Mouse (Mus musculus): ENCODE data around the gene 2610028H24Rik. TPM values are rescaled to one million over a fixed set of nuclear protein-coding genes. Genes with fewer than 3 reads are reported as not detected.

2610028H24Rik gene
- polyA plus RNA-seq (2016; fragmentation: Nextera tagmentation; extraction: Ambion mirVana): not detected in 2 replicates

DNA sequence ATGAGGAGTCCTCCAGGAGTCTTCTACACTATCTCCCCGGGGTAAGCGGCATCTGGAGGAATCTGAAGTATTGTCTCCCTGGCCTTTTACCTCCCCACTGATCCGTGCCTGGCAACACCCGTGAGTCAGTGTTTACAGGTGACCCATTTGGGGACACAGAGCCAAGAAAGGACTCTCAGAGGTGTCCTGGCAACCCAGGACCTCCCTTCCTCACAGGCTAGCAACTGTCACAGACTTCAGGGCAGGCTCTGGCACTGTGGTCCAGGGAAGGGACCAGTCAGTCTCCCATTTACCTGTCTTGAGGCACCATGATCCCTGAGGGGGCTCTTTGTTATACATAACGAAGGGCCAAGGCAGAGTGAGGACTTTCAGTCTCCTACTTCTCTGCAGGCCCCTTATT is at the start of gene 2610028H24Rik:
TSS of gene 2610028H24Rik (plus strand) at position 231 of the 400 bp plus-strand sequence.
- Histone ChIP-seq H3K4me3 (no peak within 1 kb of the TSS), H3K27me3 (peaks cover 6% of the 10 kb centered on the region; the same call in 1 of the 2 replicates), H3K27ac (replicated peaks) (no peak within 1 kb of the TSS), H3K9ac (replicated peaks) (no peak within 1 kb of the TSS), H3K9me3 (no peaks in the 10 kb centered on the region), H3K36me3 (no peaks in the 10 kb centered on the region), H3K4me1 (no peaks in the 10 kb centered on the region), H3K4me2 (replicated peaks) (no peak within 1 kb of the TSS)
- 64% methylated on average over 5 of the region's 5 CpGs for WGBS
- no peak for ATAC-seq (ENCODE audit: low FRiP score, low read depth)

DNA sequence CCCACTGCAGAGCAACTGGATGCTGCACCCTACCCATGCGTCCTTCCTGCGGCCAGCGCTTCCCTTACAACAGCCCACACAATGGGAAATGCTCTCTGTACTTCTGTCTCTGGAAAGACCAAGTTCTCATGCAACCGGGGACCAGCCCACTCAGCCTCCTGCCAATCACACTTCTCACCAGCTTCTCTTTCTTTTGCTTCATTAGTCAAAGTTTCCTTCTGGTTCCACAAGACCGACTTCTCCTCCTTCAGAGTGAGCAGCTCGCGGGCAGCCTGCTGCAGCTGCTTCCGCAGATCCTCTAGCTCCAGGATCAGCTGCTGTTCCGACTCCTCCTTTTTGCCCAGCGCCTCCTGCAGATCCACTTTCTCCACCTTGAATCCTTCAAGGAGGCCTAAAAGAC is 40.4 kb upstream of the 2610028H24Rik start:
- Histone ChIP-seq H3K4me1 (no peaks in the 10 kb centered on the region), H3K27me3 (no peaks in the 10 kb centered on the region), H3K9ac (replicated peaks) (no peak overlapping the region), H3K27ac (replicated peaks) (no peak overlapping the region), H3K4me2 (replicated peaks) (no peak overlapping the region), H3K4me3 (no peak overlapping the region), H3K36me3 (peaks cover 77% of the 10 kb centered on the region), H3K9me3 (no peaks in the 10 kb centered on the region)
- no peak for ATAC-seq (ENCODE audit: low FRiP score, low read depth)
- 90% methylated on average over 10 of the region's 10 CpGs for WGBS

DNA sequence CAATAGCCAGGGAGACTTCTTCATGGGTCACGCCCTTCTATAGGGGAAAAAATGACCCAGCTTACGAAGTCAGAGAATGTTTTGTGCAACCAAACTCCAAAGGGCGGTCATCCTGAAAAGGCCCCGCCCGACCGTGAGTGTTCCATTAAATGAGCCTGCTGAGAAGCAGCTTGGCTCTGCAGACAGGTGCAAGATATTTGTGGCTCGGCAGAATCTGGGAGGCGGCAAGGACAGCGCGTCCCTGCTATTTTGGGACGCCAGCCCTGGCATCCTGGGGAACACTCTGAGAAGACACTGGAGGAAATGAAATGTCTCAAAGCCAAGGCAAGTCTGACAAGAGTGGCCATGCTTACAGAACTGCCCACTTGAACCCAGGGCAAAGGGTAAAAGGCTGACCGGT is 32.1 kb upstream of the 2610028H24Rik start:
- Histone ChIP-seq H3K9ac (replicated peaks) (no peak overlapping the region), H3K4me1 (no peaks in the 10 kb centered on the region), H3K4me2 (replicated peaks) (no peak overlapping the region), H3K36me3 (peaks cover 76% of the 10 kb centered on the region), H3K27me3 (no peaks in the 10 kb centered on the region), H3K27ac (replicated peaks) (no peak overlapping the region), H3K4me3 (no peak overlapping the region), H3K9me3 (no peaks in the 10 kb centered on the region)
- WGBS: 91% methylated on average over 12 of the region's 12 CpGs
- ATAC-seq (ENCODE audit: low FRiP score, low read depth): no peak

DNA sequence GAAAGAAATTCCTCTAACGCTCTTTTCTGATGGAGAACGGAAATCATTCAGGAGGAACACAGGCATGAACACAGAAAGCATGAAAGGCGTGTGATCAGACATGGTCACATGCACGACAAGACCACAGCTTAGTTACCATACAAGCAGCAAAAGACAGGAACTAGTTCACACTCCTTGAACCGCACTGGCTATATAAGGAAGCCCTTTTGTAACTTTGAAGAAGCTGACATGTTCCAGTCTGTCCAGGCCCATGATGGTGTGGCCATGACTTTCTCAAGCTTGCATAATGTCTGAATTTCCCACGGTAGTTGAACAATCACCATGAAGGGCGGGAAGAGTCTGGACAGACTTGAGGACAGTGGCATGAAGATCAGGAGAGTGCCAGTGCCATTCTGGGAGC is 23.2 kb upstream of the 2610028H24Rik start:
- H3K9me3 ChIP-seq: no peaks in the 10 kb centered on the region
- no peaks in the 10 kb centered on the region for H3K27me3 ChIP-seq
- H3K4me3 ChIP-seq: no peak overlapping the region
- H3K9ac ChIP-seq (replicated peaks): no peak overlapping the region
- peaks cover 94% of the 10 kb centered on the region for H3K36me3 ChIP-seq
- 97% methylated on average over 7 of the region's 7 CpGs for WGBS
- no peak for ATAC-seq (ENCODE audit: low FRiP score, low read depth)
- H3K4me1 ChIP-seq: no peaks in the 10 kb centered on the region
- H3K27ac ChIP-seq (replicated peaks): no peak overlapping the region
- H3K4me2 ChIP-seq (replicated peaks): no peak overlapping the region

DNA sequence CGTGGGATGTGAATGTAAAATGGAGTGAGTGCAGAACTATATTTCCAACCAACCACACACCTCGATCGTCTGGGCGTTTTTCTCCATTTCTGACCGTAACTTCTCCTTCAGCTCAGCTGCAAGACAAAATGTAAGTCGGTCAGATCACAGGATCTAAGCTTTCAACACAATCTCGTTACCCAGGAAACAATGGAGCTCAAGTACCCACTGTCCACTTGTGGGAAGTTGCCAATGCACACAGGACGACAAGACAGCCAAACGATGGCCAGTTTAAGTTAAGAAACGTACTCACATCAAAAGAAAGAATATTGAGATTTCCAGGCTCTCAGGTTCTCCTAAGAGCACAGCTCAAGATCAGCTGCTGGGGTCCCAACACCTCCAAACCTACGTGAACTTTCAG is 15.0 kb upstream of the 2610028H24Rik start:
- Histone ChIP-seq H3K4me2 (replicated peaks) (no peak overlapping the region), H3K4me1 (no peaks in the 10 kb centered on the region), H3K27me3 (no peaks in the 10 kb centered on the region), H3K36me3 (peaks cover 99% of the 10 kb centered on the region), H3K27ac (replicated peaks) (no peak overlapping the region), H3K9ac (replicated peaks) (no peak overlapping the region), H3K4me3 (no peak overlapping the region), H3K9me3 (no peaks in the 10 kb centered on the region)
- ATAC-seq (ENCODE audit: low FRiP score, low read depth): no peak
- WGBS: 95% methylated on average over 11 of the region's 11 CpGs

DNA sequence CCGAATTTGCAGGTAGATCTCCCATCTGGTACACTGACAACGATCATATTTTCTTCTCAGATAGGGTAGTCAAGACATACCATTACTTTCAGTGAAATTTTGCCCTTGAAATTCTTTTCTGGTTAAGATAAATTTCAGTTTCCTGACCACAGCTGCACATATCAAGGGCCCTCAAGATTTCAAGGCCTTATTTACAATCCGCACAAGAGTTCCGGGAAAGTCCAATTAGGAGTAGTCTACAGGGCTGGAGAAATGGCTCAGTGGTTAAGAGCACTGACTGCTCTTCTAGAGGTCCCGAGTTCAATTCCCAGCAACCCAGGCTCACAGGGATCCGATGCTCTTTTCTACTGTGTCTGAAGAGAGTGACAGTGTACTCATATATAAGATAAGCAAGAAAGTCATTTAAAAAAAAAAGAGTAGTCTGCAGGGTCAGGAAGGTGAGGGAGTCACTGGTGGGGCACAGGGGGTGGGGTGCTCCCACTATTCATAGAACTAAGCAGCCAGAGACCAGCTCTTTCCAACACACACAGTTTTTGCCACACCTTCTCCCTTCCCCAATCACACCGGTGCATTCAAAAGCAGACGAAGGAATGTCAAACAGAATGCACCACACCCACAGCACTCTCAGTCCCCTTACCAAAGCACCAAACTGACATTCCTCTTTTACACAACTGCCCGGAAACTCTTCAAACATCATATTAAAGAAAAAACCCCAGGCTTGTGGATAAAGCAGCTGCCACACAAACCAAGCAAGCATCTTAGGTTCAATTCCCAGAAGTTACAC is 9.6 kb upstream of the 2610028H24Rik start:
- H3K4me3 ChIP-seq: no peak overlapping the region
- no peaks in the 10 kb centered on the region for H3K27me3 ChIP-seq
- H3K9me3 ChIP-seq: no peaks in the 10 kb centered on the region
- 94% methylated on average over 9 of the region's 9 CpGs for WGBS
- ATAC-seq (ENCODE audit: low FRiP score, low read depth): no peak
- H3K9ac ChIP-seq (replicated peaks): no peak overlapping the region
- H3K36me3 ChIP-seq: peaks cover 61% of the 10 kb centered on the region
- H3K27ac ChIP-seq (replicated peaks): no peak overlapping the region
- peaks cover 20% of the 10 kb centered on the region for H3K4me1 ChIP-seq
- no peak overlapping the region for H3K4me2 ChIP-seq (replicated peaks)

DNA sequence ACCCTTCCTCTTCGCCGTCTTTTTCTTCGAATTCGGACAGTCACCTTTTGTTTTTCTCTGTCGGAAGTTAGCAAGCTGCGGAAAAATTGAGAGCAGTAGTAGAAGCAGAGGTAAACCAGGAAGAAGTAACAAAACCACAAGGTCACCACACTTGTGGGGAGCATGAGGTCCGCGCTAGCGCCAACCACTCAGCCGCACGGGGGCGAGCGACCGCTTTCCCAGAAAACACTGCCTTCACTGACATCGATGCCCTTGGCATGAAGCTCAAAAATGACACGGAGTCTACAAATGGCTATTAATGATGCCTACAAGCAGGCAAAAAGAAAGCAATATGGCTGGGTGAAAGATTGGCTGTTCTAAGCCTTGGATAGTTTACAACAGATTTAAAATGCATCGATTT is 8.6 kb upstream of the 2610028H24Rik start, which contains the start of gene AC141477.1:
TSS of gene AC141477.1 (minus strand) at position 164 of the 400 bp plus-strand sequence.
- ATAC-seq (ENCODE audit: low FRiP score, low read depth): no peak
- H3K27ac ChIP-seq (replicated peaks): no peak within 1 kb of the TSS
- peaks cover 51% of the 10 kb centered on the region for H3K36me3 ChIP-seq
- H3K27me3 ChIP-seq: no peaks in the 10 kb centered on the region
- peak within 1 kb of the TSS; percentile 77 for H3K4me2 ChIP-seq (replicated peaks)
- no peaks in the 10 kb centered on the region for H3K9me3 ChIP-seq
- WGBS: 94% methylated on average over 17 of the region's 17 CpGs
- H3K4me3 ChIP-seq: 0 out of 2 replicates have a peak within 1 kb of the TSS, but pooled peaks have one; percentile 89
- peaks cover 20% of the 10 kb centered on the region for H3K4me1 ChIP-seq
- no peak within 1 kb of the TSS for H3K9ac ChIP-seq (replicated peaks)

DNA sequence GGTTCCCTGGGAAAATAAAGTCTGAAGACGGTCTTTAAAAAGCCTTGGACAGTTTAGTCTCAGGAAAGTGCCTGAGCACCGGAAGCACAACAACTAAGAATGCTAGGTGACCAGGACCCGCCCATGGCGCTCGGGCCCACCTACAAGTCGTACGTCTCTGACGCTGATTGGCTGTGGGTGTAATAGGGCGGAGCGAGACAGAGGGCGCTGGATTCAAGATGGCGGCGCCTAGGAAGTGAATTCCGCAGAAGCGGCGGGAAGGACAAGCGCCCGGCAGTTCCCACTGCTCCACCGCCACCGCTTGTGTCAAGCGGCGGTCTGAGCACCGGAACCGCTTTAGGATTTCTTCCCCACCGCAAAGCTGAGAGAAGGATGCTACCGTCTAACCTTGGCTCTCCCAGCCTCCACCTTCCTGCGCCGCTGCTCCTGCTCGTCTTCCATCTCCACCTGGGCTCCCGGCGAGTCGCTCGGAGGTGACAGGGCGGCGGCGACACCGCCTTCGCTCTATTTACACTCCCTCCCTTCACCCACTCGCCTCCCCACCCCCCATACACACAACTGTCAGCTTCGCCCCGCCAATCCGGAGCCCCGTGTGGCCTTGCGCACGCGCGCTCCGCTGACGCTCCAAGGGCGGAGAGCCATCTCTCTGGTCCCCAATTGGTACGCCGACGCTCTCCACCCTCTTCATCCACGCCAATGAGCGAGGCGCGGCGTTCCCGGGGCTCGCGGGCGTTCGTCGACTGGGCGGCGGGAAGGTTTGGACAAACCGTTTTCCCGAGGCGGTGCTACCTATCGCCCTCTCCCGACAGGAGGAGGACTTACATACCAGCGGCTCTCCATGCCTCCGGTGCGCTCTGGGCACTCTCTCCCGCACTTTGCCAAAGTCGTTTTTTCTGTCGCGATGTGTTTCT is 6.4 kb upstream of the 2610028H24Rik start, which contains the start of gene Pcnt:
TSS of gene Pcnt (minus strand) at position 609 of the 911 bp plus-strand sequence.
- H3K9ac ChIP-seq (replicated peaks): peak within 1 kb of the TSS; percentile 77
- H3K4me3 ChIP-seq: peak within 1 kb of the TSS; percentile 89
- H3K27ac ChIP-seq (replicated peaks): peak within 1 kb of the TSS; percentile 90
- peaks cover 20% of the 10 kb centered on the region for H3K4me1 ChIP-seq
- WGBS: under 1% methylated on average over 78 of the region's 78 CpGs
- H3K4me2 ChIP-seq (replicated peaks): peak within 1 kb of the TSS; percentile 77
- H3K27me3 ChIP-seq: no peaks in the 10 kb centered on the region; the same call in 1 of the 2 replicates
- peak; percentile 99 for ATAC-seq (ENCODE audit: low FRiP score, low read depth)
- peaks cover 30% of the 10 kb centered on the region for H3K36me3 ChIP-seq
- no peaks in the 10 kb centered on the region for H3K9me3 ChIP-seq

DNA sequence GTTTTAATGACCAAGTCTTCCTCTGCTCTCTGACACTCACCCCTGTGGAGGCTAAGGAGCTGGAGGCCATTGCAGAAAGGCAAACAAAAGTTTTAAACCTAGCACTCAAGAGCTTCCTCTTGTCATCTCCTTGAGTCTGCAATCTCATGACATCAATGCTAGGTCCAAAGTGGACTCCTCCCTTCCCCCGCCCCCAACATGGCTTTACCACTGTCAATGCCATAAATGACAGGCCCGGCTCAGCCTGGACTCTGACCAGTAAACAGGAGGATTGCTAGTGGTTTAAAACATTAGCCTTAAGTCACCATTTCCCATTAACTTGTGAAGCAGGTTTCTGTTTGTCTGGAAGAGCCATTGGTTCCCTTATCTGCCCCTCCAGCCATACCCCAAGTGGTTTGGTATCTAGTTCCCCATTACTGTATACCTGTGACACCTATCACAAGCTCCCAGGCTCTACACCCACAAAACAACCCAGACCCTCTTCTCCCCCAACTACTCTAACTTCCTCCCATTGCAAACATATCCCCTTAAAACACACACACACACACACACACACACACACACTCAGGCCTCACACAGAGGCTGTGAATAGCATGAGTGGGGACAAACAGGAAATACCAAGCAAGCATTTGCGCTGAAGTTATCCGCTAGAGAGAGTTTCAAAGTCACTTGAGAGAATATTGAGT is 2.7 kb upstream of the 2610028H24Rik start:
- H3K4me3 ChIP-seq: no peak overlapping the region
- no peak for ATAC-seq (ENCODE audit: low FRiP score, low read depth)
- WGBS: 84% methylated on average over 4 of the region's 4 CpGs
- H3K9ac ChIP-seq (replicated peaks): no peak overlapping the region
- H3K4me1 ChIP-seq: peaks cover 15% of the 10 kb centered on the region
- H3K9me3 ChIP-seq: no peaks in the 10 kb centered on the region
- H3K4me2 ChIP-seq (replicated peaks): no peak overlapping the region
- peaks cover 6% of the 10 kb centered on the region; the same call in 1 of the 2 replicates for H3K27me3 ChIP-seq
- H3K27ac ChIP-seq (replicated peaks): no peak overlapping the region
- no peaks in the 10 kb centered on the region for H3K36me3 ChIP-seq

DNA sequence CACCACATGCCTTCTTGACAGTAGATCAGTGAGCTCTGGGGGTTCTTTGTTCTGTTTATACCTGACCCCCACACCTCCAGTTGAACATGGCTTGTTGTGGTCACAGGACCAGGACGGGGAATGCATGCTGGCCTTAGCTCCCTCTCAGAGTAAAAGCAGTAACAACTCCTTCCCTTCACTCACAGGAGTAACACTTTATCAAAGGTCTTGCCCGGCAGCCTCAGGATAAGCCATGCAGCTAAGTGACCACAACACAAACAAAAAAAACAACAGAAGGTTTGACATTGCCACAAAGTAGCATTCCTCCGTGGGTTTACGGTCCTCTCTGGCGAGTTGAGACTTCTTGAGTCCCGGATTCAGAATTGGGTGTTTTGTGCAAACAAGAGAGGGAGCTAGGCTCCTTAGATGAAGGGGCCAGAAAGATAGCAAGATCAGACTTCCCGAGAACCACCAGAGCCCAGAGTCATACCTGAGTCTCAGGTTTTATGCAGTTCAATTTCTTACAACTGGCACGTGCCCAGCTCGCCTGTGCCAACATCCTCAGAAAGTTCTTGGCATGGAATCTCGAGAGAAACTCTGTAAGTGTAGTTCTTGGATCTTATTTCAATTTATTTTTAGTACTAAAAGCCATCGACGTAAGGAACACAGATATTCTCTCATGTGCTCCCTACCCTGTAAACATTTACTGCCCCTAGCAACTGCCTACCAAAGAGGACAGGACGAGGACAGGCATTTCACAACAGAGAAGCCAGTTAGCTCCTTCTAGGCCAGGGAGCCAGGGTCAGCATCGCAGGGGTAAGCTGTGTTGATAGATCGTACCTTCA is 1.3 kb upstream of the 2610028H24Rik start:
- Histone ChIP-seq H3K27ac (replicated peaks) (no peak overlapping the region), H3K36me3 (no peaks in the 10 kb centered on the region), H3K27me3 (peaks cover 6% of the 10 kb centered on the region; the same call in 1 of the 2 replicates), H3K4me2 (replicated peaks) (no peak overlapping the region), H3K4me1 (peaks cover 7% of the 10 kb centered on the region), H3K9ac (replicated peaks) (no peak overlapping the region), H3K9me3 (no peaks in the 10 kb centered on the region), H3K4me3 (no peak overlapping the region)
- WGBS: 88% methylated on average over 15 of the region's 15 CpGs
- ATAC-seq (ENCODE audit: low FRiP score, low read depth): no peak

DNA sequence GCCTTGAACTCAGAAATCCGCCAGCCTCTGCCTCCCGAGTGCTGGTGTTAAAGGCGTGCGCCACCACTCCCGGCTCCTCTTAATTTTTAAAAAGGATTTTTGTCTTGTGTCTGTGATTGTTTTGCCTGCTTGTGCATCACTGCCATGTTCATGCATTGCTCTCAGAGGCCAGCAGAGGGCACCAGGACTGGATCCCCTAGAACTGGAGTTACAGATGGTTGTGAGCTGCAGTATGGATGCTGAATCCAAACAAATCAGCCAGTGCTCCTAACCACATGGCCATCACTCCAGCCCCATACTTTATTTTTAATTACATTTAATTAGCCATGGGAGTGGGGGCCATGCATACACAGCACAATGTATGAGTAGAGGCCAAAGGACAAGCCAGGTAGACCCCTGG is 6.4 kb downstream of the 2610028H24Rik start:
- H3K27me3 ChIP-seq: no peaks in the 10 kb centered on the region
- no peak for ATAC-seq (ENCODE audit: low FRiP score, low read depth)
- WGBS: 61% methylated on average over 5 of the region's 5 CpGs
- no peaks in the 10 kb centered on the region for H3K9me3 ChIP-seq
- H3K9ac ChIP-seq (replicated peaks): no peak overlapping the region
- H3K4me1 ChIP-seq: no peaks in the 10 kb centered on the region
- H3K27ac ChIP-seq (replicated peaks): no peak overlapping the region
- H3K36me3 ChIP-seq: peaks cover under 1% of the 10 kb centered on the region; the same call in 1 of the 2 replicates
- H3K4me2 ChIP-seq (replicated peaks): no peak overlapping the region
- H3K4me3 ChIP-seq: no peak overlapping the region
